Mouse (Mus musculus) erythroblast, embryonic 14.5 days (primary cell): Measurements from ENCODE around the gene Uhmk1. TPM values are rescaled to one million over a fixed set of nuclear protein-coding genes. Genes with fewer than 3 reads are reported as not detected.

ENCODE experiments used
- H3K27me3 ChIP-seq: 2 replicates; pipeline ENCODE4 v1.6.1; 2012; ENCODE audit warnings: inconsistent platforms; ENCODE audit not compliant: control insufficient read depth
- H3K36me3 ChIP-seq: 2 replicates; pipeline ENCODE4 v1.6.1; 2012; ENCODE audit warnings: mild to moderate bottlenecking, inconsistent platforms; ENCODE audit not compliant: control insufficient read depth
- H3K4me1 ChIP-seq: 2 replicates; pipeline ENCODE4 v1.6.1; 2012; ENCODE audit warnings: inconsistent platforms; ENCODE audit not compliant: control insufficient read depth
- H3K4me3 ChIP-seq: replicated peaks from 2 replicates; pipeline ENCODE3; 2012; ENCODE audit warnings: moderate library complexity, mild to moderate bottlenecking, inconsistent platforms
- H3K9me3 ChIP-seq: 2 replicates; pipeline ENCODE4 v1.6.1; 2012; ENCODE audit warnings: low read length, inconsistent platforms, mixed read lengths; ENCODE audit not compliant: control insufficient read depth
- GATA1 ChIP-seq: IDR thresholded peaks from 2 replicates; pipeline ENCODE4 v1.6.1; 2012; ENCODE audit warnings: low read length, inconsistent platforms, mixed read lengths
- TAL1 ChIP-seq: IDR thresholded peaks from 3 replicates; pipeline ENCODE4 v1.6.1; 2012; ENCODE audit warnings: low read length, inconsistent platforms, mixed read lengths
- polyA plus RNA-seq: library from polyadenylated mRNA; stranded (reverse); fragments of >175 nt; gene quantifications from 2 replicates; pipeline ENCODE4 v1.2.3, GENCODE M21; 2012

Gene Uhmk1
- polyA plus RNA-seq, 1 experiment: 0.08 TPM

GRCm38 (mm10) chr1:170161852-170162251 is 53.3 kb downstream of the Uhmk1 start:
- Histone ChIP-seq H3K36me3 (peaks cover 71% of the 10 kb centered on the region), H3K4me1 (no peaks in the 10 kb centered on the region), H3K27me3 (no peaks in the 10 kb centered on the region), H3K9me3 (no peaks in the 10 kb centered on the region), H3K4me3 (no peak overlapping the region)
- no peak for TF ChIP-seq TAL1
- no peak for TF ChIP-seq GATA1

- H3K4me1 ChIP-seq: no peaks in the 10 kb centered on the region
These were observed 54.7 kb downstream of the Uhmk1 start for GRCm38 (mm10) chr1:170160397-170160938.

GRCm38 (mm10) chr1:170159707-170160106 is 55.5 kb downstream of the Uhmk1 start:
- TF ChIP-seq GATA1: no peak
- TF ChIP-seq TAL1: no peak
- Histone ChIP-seq H3K4me3 (no peak overlapping the region), H3K9me3 (no peaks in the 10 kb centered on the region), H3K36me3 (peaks cover 59% of the 10 kb centered on the region), H3K27me3 (no peaks in the 10 kb centered on the region), H3K4me1 (no peaks in the 10 kb centered on the region)

More at GRCm38 (mm10) chr1:170160397-170160938, 54.7 kb downstream of the Uhmk1 start:
- no peak overlapping the region for H3K4me3 ChIP-seq
- TF ChIP-seq GATA1 (no peak), TAL1 (no peak)
- H3K9me3 ChIP-seq: no peaks in the 10 kb centered on the region
- H3K36me3 ChIP-seq: peaks cover 63% of the 10 kb centered on the region
- H3K27me3 ChIP-seq: no peaks in the 10 kb centered on the region

DNA sequence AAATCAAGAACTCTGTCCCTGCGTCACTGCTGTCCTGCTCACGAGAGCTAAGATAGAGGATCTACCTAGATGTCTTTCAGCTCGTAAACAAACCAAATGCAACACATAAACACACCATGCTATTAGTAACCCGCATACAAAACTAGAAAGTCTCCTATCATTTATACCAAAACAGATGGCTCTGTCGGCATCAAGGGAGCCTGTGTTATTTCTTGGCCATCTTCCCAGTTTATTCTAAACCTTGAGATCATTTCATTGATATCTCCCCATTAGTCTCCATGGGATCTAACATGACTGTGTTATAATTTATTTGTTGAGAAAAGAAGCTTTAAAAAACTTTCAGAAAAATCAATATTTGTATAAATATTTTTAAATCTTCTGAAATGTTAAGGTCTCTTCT is 59.4 kb downstream of the Uhmk1 start:
- no peaks in the 10 kb centered on the region for H3K9me3 ChIP-seq
- H3K27me3 ChIP-seq: no peaks in the 10 kb centered on the region
- no peak overlapping the region for H3K4me3 ChIP-seq
- TF ChIP-seq GATA1 (no peak), TAL1 (no peak)
- peaks cover 41% of the 10 kb centered on the region for H3K36me3 ChIP-seq
- H3K4me1 ChIP-seq: no peaks in the 10 kb centered on the region

DNA sequence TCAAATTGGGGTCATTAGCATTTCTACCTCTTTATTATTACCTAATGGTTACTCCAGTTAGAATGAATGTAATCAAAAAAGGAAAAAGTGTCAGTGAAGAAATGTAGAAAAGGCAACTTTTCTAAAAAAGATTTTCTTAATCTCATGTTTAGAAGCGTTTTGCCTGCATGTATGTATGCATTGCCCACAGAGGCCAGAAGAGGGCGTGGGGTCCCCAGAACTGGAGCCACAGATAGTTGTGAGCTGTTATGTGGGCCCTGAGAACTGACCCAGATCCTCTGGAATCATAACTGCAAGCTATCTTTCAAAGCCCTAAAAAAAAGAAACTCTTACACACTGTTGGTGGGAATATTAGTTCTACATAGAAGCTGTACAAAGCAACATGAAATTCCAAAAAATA is 59.9 kb downstream of the Uhmk1 start:
- TF ChIP-seq TAL1 (no peak), GATA1 (no peak)
- Histone ChIP-seq H3K4me1 (no peaks in the 10 kb centered on the region), H3K36me3 (peaks cover 38% of the 10 kb centered on the region), H3K4me3 (no peak overlapping the region), H3K9me3 (no peaks in the 10 kb centered on the region), H3K27me3 (no peaks in the 10 kb centered on the region)

GRCm38 (mm10) chr1:170153986-170154385 is 61.2 kb downstream of the Uhmk1 start:
- Histone ChIP-seq H3K27me3 (no peaks in the 10 kb centered on the region), H3K4me3 (no peak overlapping the region), H3K9me3 (no peaks in the 10 kb centered on the region), H3K4me1 (peaks cover 6% of the 10 kb centered on the region), H3K36me3 (peaks cover 41% of the 10 kb centered on the region)
- TF ChIP-seq TAL1 (no peak), GATA1 (no peak)

DNA sequence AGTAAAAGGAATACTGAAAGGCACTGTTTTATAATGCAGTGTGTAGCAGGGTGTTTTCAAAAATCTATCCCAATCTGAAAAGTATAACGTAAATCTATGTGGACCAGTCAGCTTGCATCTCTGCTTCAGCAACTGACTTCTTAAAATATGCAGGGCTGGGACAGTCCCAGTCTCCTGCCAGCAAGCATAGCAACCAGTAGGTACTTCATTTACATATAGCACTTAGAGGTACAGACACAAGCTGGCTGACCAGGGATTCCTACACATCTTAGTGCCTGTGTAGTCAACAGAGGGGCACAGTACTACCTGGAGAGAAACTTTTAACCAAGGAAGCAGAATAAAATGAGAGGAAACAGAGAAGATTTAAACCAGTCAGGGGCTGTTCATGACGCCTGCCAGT is 62.6 kb downstream of the Uhmk1 start:
- Histone ChIP-seq H3K36me3 (peaks cover 43% of the 10 kb centered on the region), H3K4me3 (no peak overlapping the region), H3K27me3 (no peaks in the 10 kb centered on the region), H3K9me3 (no peaks in the 10 kb centered on the region), H3K4me1 (peaks cover 18% of the 10 kb centered on the region)
- TF ChIP-seq TAL1: no peak
- no peak for TF ChIP-seq GATA1

- H3K27me3 ChIP-seq: no peaks in the 10 kb centered on the region
- no peak overlapping the region for H3K4me3 ChIP-seq
- no peaks in the 10 kb centered on the region for H3K9me3 ChIP-seq
- H3K36me3 ChIP-seq: peaks cover 47% of the 10 kb centered on the region
- peaks cover 21% of the 10 kb centered on the region for H3K4me1 ChIP-seq
- TF ChIP-seq TAL1 (no peak), GATA1 (no peak)
These were observed 64.3 kb downstream of the Uhmk1 start for GRCm38 (mm10) chr1:170150870-170151269.

- peaks cover 52% of the 10 kb centered on the region for H3K36me3 ChIP-seq
- TF ChIP-seq GATA1 (no peak), TAL1 (no peak)
- no peak overlapping the region for H3K4me3 ChIP-seq
- peaks cover 21% of the 10 kb centered on the region for H3K4me1 ChIP-seq
- H3K27me3 ChIP-seq: no peaks in the 10 kb centered on the region
- H3K9me3 ChIP-seq: no peaks in the 10 kb centered on the region
These were observed 65.4 kb downstream of the Uhmk1 start for GRCm38 (mm10) chr1:170149756-170150155.

DNA sequence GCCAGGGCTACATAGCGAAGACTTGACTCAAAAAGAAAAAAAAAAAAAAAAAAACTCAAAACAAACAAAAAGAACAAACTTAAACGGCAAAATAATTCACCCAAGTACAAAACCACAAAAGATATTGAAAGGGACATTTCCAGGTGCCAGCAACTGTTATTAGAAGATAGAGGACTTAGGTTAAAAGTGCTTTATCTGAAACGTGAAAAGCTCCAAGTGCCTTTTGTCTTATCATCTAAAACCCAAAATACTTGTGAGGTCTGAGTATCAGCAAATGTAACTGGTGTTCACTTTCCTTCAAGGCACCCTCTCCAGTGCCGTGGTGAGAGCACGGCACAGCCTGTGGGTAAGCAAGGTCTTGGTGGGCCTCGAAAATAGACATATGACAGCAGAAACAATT is 66.7 kb downstream of the Uhmk1 start:
- Histone ChIP-seq H3K9me3 (no peaks in the 10 kb centered on the region), H3K4me3 (no peak overlapping the region), H3K36me3 (peaks cover 58% of the 10 kb centered on the region), H3K4me1 (peaks cover 21% of the 10 kb centered on the region), H3K27me3 (no peaks in the 10 kb centered on the region)
- TF ChIP-seq GATA1 (no peak), TAL1 (no peak)
